Mouse (Mus musculus) lung, adult 2 months (tissue): ENCODE results near the gene Mapkapk3.

Experiments used
- CTCF ChIP-seq: fragments of 200-500 bp; IDR thresholded peaks from 2 replicates; pipeline ENCODE4 v1.5.1; 2011; ENCODE audit warnings: mild to moderate bottlenecking, low read length, control low read depth; ENCODE audit not compliant: insufficient read depth
- POLR2A ChIP-seq: fragments of 200-500 bp; IDR thresholded peaks from 2 replicates; pipeline ENCODE4 v1.6.1; 2011; ENCODE audit warnings: low read depth, mild to moderate bottlenecking, control low read depth, low read length, borderline replicate concordance; ENCODE audit errors: extremely low read depth

- TF ChIP-seq POLR2A (no peak), CTCF (no peak)
Observed at GRCm38 (mm10) chr9:107281241-107281987, 8.3 kb downstream of the Mapkapk3 start.
